Mouse (Mus musculus): ENCODE measurements around the gene 2510039O18Rik.

- no peak for TF ChIP-seq USF1 (IDR thresholded peaks at IDR 0.05; ENCODE audit: low read depth, low read length)
- no peak for TF ChIP-seq UBTF (IDR thresholded peaks at IDR 0.05; ENCODE audit: borderline replicate concordance, insufficient read depth, low read depth, low read length)
- no peak for TF ChIP-seq CTCF (IDR thresholded peaks at IDR 0.05 in 2 of 3, conservative IDR thresholded peaks at IDR 0.05 in 1 of 3; ENCODE audit: control insufficient read depth in 1 of 3, insufficient read depth in 1 of 3, low read depth in 2 of 3, low read length in 3 of 3, poor library complexity in 1 of 3, severe bottlenecking in 1 of 3)
- no peak for TF ChIP-seq POLR2A (IDR thresholded peaks at IDR 0.05; ENCODE audit: control insufficient read depth in 1 of 2, insufficient read depth in 1 of 2, low read depth in 1 of 2, low read length in 2 of 2, poor library complexity in 1 of 2)
- no peak for TF ChIP-seq SIN3A (IDR thresholded peaks at IDR 0.05; ENCODE audit: low read length)
- no peak for TF ChIP-seq GATA1 (IDR thresholded peaks at IDR 0.05; ENCODE audit: low read depth, low read length)
- TF ChIP-seq EP300 (IDR thresholded peaks at IDR 0.05; ENCODE audit: low read depth in 1 of 2, low read length in 2 of 2): no peak
- TF ChIP-seq CHD2 (IDR thresholded peaks at IDR 0.05; ENCODE audit: low read length): no peak
- TF ChIP-seq MAFK (IDR thresholded peaks at IDR 0.05; ENCODE audit: borderline replicate concordance, low read depth, low read length): no peak
- TF ChIP-seq JUND (IDR thresholded peaks at IDR 0.05; ENCODE audit: low read depth, low read length): no peak
- TF ChIP-seq NELFE (IDR thresholded peaks at IDR 0.05; ENCODE audit: low read depth, low read length): no peak
- no peak for TF ChIP-seq ZC3H11A (IDR thresholded peaks at IDR 0.05; ENCODE audit: low read depth, low read length)
- no peak for TF ChIP-seq ZNF384 (IDR thresholded peaks at IDR 0.05; ENCODE audit: low read depth, low read length)
- TF ChIP-seq MAX (IDR thresholded peaks at IDR 0.05; ENCODE audit: low read length): no peak
These were observed 44.8 kb upstream of the 2510039O18Rik start for GRCm38 (mm10) chr4:147895815-147896330.
